Mouse (Mus musculus) limb, embryonic 12.5 days (tissue): Measurements from ENCODE around the gene Mc3r. TPM values are rescaled to one million over a fixed set of nuclear protein-coding genes. Genes with fewer than 3 reads are reported as not detected.

Source experiments
- ATAC-seq: fragments of 200-750 bp; cut with Nextera tagmentation; 2 replicates; pipeline ENCODE4 v1.8.0; 2017; ENCODE audit warnings: low read depth, moderate TSS enrichment; ENCODE audit not compliant: insufficient number of reproducible peaks, insufficient read depth, low FRiP score, low TSS enrichment
- H3K27ac ChIP-seq: fragments of 300-500 bp; sonication (generic); 2 replicates; pipeline ENCODE4 v1.5.1; 2016; ENCODE audit warnings: mild to moderate bottlenecking, moderate library complexity
- H3K27me3 ChIP-seq: fragments of 300-500 bp; sonication (generic); 2 replicates; pipeline ENCODE4 v1.6.1; 2016; ENCODE audit warnings: mild to moderate bottlenecking, moderate library complexity
- H3K36me3 ChIP-seq: fragments of 300-500 bp; sonication (generic); 2 replicates; pipeline ENCODE4 v1.6.1; 2016; ENCODE audit warnings: mild to moderate bottlenecking, moderate library complexity
- H3K4me1 ChIP-seq: fragments of 300-500 bp; sonication (generic); replicated peaks from 2 replicates; pipeline ENCODE4 v1.6.1; 2016
- H3K4me2 ChIP-seq: fragments of 300-500 bp; sonication (generic); 2 replicates; pipeline ENCODE4 v1.6.1; 2016; ENCODE audit warnings: mild to moderate bottlenecking, moderate library complexity
- H3K4me3 ChIP-seq: fragments of 300-500 bp; sonication (generic); replicated peaks from 2 replicates; pipeline ENCODE4 v1.5.1; 2016; ENCODE audit warnings: mild to moderate bottlenecking
- H3K9ac ChIP-seq: fragments of 300-500 bp; sonication (generic); replicated peaks from 2 replicates; pipeline ENCODE4 v1.6.1; 2016; ENCODE audit warnings: mild to moderate bottlenecking, moderate library complexity
- H3K9me3 ChIP-seq: fragments of 300-500 bp; sonication (generic); 2 replicates; pipeline ENCODE4 v1.6.1; 2016; ENCODE audit warnings: mild to moderate bottlenecking, moderate library complexity
- WGBS: fragments of 180-500 bp; shearing (Covaris S2); methylation state at CpG from one replicate; pipeline ENCODE4 v1.1.7; 2016; 5-methylcytosine and 5-hydroxymethylcytosine counted together
- polyA plus RNA-seq: library from polyadenylated mRNA; unstranded; fragments of >200 nt; fragmentation: Nextera tagmentation; extraction: Ambion mirVana; gene quantifications from 2 replicates; pipeline ENCODE4 v1.2.1, GENCODE M21; 2016

Gene Mc3r
- polyA plus RNA-seq, 1 experiment from 2014 or later = not detected

DNA sequence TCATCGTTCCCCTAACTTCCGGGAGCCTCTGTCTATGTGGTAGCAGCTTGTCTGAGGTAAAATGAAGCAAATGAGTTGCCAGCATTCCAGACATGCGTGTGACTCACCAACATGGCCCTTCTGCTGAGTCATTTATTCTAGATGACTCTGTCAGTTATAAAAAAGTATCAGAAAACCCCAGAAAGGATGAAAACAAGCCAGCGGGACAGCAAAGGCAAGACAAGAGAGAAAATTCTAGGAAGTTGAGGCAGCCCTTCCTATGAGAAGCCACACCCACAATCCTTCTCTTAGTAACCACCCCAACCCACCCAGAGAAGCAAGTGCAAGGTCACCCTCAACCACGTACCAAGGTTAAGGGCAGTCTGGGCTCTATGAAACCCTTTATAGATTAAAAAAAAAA, 8.7 kb downstream of the Mc3r start:
- WGBS = 84% methylated on average over 5 of the region's 5 CpGs
- Histone ChIP-seq H3K4me2 (no peak overlapping the region), H3K27ac (no peak overlapping the region), H3K4me3 (no peak overlapping the region), H3K9ac (no peak overlapping the region), H3K36me3 (no peaks in the 10 kb centered on the region), H3K27me3 (no peaks in the 10 kb centered on the region; the same call in 1 of the 2 replicates), H3K4me1 (no peaks in the 10 kb centered on the region), H3K9me3 (no peaks in the 10 kb centered on the region)
- ATAC-seq = no peak

DNA sequence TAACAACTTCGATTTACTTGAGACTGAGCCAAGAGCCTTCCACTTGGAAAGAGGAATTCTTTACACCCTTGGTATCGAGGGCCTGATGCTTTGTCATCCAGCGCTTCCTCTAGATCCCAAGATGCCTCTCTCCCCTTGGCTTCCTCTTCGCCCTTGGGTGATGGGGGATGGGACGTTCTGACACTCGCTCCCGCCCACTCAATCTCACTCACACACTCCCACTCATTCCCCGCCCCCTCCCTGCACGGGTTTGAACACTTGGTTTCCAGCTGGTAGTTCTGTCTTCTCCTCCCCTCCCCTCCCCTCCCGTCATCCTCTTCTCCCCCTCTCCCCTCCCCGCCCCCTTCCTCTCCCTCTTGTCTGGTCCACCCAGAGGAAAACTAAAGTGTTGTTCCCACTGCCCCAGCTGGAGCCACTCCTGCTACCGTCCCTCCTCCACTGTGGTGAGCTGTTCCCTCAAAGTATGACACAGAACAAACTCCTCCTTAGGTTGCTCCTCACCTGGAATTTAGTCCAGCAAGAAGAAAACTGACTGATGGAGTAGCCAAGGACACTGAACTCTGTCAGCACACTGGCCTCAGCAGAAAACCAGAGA, 9.3 kb downstream of the Mc3r start:
- Histone ChIP-seq H3K36me3 (no peaks in the 10 kb centered on the region), H3K27ac (no peak overlapping the region), H3K4me1 (no peaks in the 10 kb centered on the region), H3K27me3 (no peaks in the 10 kb centered on the region; the same call in 1 of the 2 replicates), H3K9me3 (no peaks in the 10 kb centered on the region), H3K9ac (no peak overlapping the region), H3K4me2 (no peak overlapping the region), H3K4me3 (no peak overlapping the region)
- 40% methylated on average over 12 of the region's 12 CpGs for WGBS
- no peak for ATAC-seq

DNA sequence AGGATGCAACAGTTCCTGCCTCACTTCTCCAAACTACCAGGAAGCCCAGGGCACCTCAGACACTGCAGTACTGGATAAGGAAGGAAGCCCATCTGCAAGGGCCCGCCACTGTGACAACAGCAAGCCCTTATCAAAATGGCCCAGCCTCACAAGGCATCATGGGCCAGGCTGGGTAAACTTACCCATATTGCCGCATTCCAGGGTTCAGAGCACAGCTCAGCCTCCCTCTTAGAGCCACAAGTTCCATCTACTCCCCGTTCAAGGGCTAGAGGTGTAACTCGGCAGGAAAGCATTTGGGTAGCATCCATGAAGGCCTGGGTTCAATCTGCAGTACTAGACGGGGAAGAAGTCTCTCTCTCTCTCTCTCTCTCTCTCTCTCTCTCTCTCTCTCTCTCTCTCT, 11.8 kb downstream of the Mc3r start:
- ATAC-seq = no peak

DNA sequence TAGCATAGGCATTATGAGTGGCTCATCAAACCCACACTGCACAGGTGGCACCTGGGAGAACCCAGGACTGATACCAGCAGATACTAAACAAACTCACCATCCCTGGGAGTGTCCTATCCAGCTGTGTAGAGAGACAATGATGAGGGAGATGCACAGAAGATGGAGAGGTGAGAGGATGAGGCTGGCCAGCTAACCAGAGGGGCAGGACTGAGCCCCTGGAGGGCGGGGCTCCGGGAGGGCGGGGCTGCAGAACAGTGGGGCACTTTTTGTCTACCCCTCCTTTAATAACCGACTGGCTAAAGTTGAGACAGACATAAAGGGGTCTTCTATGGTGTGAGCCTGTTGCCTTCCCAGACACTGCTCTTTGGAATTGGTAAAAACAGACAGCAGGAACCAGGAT, 13.1 kb downstream of the Mc3r start:
- Histone ChIP-seq H3K27ac (no peak overlapping the region), H3K9me3 (no peaks in the 10 kb centered on the region), H3K4me1 (no peaks in the 10 kb centered on the region), H3K36me3 (no peaks in the 10 kb centered on the region), H3K4me2 (no peak overlapping the region), H3K27me3 (no peaks in the 10 kb centered on the region), H3K9ac (no peak overlapping the region), H3K4me3 (no peak overlapping the region)
- 84% methylated on average over 4 of the region's 4 CpGs for WGBS
- ATAC-seq = no peak

More for the DNA sequence above, 11.8 kb downstream of the Mc3r start:
- Histone ChIP-seq H3K27ac (no peak overlapping the region), H3K4me2 (no peak overlapping the region), H3K27me3 (no peaks in the 10 kb centered on the region), H3K4me1 (no peaks in the 10 kb centered on the region), H3K9me3 (no peaks in the 10 kb centered on the region), H3K9ac (no peak overlapping the region), H3K4me3 (no peak overlapping the region), H3K36me3 (no peaks in the 10 kb centered on the region)
- WGBS = 73% methylated on average over 5 of the region's 5 CpGs

DNA sequence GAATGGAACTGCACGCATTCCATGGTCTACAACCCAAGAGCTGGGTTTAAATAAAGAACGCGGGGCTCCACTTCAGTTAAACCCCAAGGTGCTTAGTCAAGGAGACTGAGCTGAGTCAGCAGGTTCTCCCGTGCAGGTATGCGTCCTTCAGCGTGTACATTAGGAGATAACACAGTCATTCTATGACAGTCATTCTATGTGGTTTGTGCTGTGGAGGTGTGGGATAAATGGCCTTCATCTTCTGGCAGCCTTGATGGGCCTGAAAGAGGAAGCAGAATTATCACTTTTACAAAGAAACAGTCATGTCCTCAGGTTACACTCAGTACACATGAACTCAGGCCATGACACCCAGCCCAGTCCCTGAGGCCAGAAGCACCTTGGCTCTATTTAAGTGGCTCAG, 14.9 kb downstream of the Mc3r start:
- Histone ChIP-seq H3K4me2 (no peak overlapping the region), H3K9ac (no peak overlapping the region), H3K27ac (no peak overlapping the region), H3K27me3 (no peaks in the 10 kb centered on the region), H3K9me3 (no peaks in the 10 kb centered on the region), H3K36me3 (no peaks in the 10 kb centered on the region), H3K4me3 (no peak overlapping the region), H3K4me1 (no peaks in the 10 kb centered on the region)
- ATAC-seq = no peak
- WGBS = 92% methylated on average over 6 of the region's 6 CpGs

DNA sequence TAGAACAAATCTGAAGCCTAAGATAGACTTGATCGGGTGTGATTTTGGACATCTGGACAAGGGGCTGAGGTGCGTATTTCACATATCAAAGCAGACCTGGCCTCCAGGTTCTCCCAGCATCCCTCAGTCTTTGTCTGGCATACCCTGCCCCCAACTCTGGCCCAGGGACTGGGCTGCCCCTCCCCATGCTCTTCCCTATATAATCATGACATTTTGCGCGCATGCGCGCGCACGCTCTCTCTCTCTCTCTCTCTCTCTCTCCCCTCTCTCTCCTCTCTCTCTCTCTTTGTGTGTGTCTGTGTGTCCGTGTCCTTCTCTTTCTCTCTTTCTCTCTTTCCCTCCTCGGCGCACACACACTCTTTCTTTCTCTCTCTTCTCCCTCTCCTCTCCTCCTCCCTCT, 21.6 kb downstream of the Mc3r start:
- H3K4me2 ChIP-seq = no peak overlapping the region
- H3K9me3 ChIP-seq = no peaks in the 10 kb centered on the region
- H3K27me3 ChIP-seq = no peaks in the 10 kb centered on the region
- no peaks in the 10 kb centered on the region for H3K36me3 ChIP-seq
- no peak overlapping the region for H3K9ac ChIP-seq
- 90% methylated on average over 11 of the region's 11 CpGs for WGBS
- no peak overlapping the region for H3K27ac ChIP-seq
- ATAC-seq = no peak
- peaks cover 7% of the 10 kb centered on the region; the same call in 1 of the 2 replicates for H3K4me1 ChIP-seq
- H3K4me3 ChIP-seq = no peak overlapping the region

DNA sequence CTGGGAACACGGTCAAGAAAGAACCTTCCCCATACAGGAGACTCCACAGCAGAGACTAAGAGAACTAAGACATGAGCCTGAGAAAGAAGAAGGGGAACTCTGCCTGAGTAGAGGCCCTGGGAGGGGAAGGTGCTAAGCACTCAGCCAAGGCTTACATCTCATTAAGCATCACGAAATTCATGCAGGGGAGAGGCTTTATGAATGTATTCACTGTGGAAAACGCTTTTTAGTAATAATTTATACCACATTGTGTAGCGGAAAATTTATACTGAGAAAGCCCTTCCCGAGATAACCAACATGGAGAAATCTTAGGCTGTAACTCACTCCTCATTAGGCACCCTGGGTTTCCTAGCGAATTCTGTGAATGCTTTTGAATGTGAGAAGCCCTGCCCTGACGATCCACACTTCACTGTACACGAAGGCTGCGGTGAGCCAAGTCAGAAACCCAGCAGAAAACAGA, 22.2 kb downstream of the Mc3r start:
- H3K4me1 ChIP-seq = peaks cover 7% of the 10 kb centered on the region; the same call in 1 of the 2 replicates
- no peak overlapping the region for H3K9ac ChIP-seq
- no peaks in the 10 kb centered on the region for H3K9me3 ChIP-seq
- no peaks in the 10 kb centered on the region for H3K36me3 ChIP-seq
- no peak overlapping the region for H3K4me2 ChIP-seq
- H3K4me3 ChIP-seq = no peak overlapping the region
- H3K27ac ChIP-seq = 0 out of 2 replicates have a peak overlapping the region, but pooled peaks have one; percentile 59
- WGBS = 53% methylated on average over 9 of the region's 9 CpGs
- no peaks in the 10 kb centered on the region for H3K27me3 ChIP-seq
- ATAC-seq = no peak

DNA sequence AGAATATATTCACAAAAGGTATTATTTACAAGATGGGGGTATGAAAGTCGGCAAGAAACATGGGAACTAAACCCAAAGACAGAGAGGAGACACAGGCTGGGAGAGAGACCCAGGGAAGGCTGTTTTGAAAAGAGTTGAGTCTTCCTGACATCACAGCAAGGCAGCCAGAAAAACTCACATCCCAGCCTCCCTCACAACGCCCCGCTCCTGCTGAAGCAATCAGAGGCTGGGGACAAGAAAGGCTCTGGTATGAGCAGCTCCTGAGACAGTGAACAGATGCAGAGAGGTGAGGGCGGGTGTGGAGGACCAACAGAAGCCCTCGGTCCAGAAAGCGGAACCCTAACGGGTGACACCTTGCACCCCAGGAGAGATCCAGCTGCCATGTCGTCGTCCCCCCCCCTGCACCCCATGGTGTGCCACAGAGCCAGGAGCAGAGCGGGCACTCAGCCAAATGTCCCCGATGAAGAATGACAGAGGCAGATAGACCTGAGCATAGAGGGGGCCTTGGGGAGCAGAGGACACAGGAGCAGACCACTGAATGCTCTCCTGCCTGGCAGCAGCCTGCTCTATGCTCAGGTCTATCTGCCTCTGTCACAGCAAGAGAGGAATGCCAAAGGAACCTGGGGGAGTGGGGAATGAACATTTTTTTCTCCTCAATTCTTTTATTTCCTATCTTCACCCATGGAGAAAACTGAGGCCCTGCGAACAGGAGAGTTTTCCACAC, 22.8 kb downstream of the Mc3r start:
- H3K27ac ChIP-seq = peak overlapping the region; percentile 59
- no peak overlapping the region for H3K4me3 ChIP-seq
- no peak overlapping the region for H3K4me2 ChIP-seq
- ATAC-seq = no peak
- WGBS = 73% methylated on average over 12 of the region's 12 CpGs
- no peaks in the 10 kb centered on the region for H3K27me3 ChIP-seq
- no peak overlapping the region for H3K9ac ChIP-seq
- peaks cover 7% of the 10 kb centered on the region; the same call in 1 of the 2 replicates for H3K4me1 ChIP-seq
- H3K9me3 ChIP-seq = no peaks in the 10 kb centered on the region
- no peaks in the 10 kb centered on the region for H3K36me3 ChIP-seq

DNA sequence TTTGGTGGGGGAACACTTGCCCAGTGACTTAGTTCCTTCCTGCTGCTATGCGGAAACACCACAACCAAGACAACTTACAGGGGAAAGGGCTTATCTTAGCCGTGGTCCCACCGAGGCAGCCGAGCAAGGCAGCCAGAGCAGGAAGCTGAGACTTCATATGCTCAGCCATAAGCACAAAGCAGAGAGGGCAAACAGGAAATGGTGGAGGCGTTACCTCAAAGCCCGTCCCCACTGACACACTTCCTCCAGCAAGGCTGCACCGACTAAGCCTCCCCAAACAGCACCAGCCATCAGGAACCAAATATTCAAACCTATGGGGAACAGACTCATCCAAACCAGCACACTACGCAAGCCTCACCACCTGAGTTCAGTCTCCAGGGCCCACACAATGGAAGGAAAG, 26.4 kb downstream of the Mc3r start:
- no peak for ATAC-seq
- H3K4me2 ChIP-seq = no peak overlapping the region
- no peaks in the 10 kb centered on the region for H3K27me3 ChIP-seq
- H3K4me3 ChIP-seq = no peak overlapping the region
- 80% methylated on average over 8 of the region's 8 CpGs for WGBS
- no peak overlapping the region for H3K9ac ChIP-seq
- no peaks in the 10 kb centered on the region for H3K36me3 ChIP-seq
- no peak overlapping the region for H3K27ac ChIP-seq
- H3K4me1 ChIP-seq = peaks cover 7% of the 10 kb centered on the region; the same call in 1 of the 2 replicates
- H3K9me3 ChIP-seq = no peaks in the 10 kb centered on the region

DNA sequence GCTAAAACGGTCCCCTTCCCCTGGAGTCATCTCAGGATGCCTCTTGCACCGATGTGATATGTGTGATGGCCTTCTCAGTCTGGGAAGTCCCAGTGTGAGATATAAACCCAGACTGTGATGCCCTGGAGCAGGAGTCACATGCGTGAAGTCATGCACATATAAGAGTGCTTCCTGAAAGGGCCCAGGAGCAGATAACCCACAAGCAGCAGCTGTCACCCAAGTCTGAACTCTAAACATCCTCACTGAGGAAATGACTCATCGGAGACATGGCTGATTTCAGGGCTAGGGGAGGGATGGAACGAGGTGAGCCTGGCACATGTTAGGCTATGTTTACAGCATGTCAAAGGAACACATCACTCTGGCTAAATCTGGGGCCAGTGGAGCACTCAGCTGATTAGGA, 27.9 kb downstream of the Mc3r start:
- H3K9ac ChIP-seq = no peak overlapping the region
- H3K9me3 ChIP-seq = peaks cover 3% of the 10 kb centered on the region; the same call in 1 of the 2 replicates
- ATAC-seq = no peak
- no peak overlapping the region for H3K4me2 ChIP-seq
- no peaks in the 10 kb centered on the region for H3K27me3 ChIP-seq
- H3K4me1 ChIP-seq = no peaks in the 10 kb centered on the region
- H3K36me3 ChIP-seq = no peaks in the 10 kb centered on the region
- no peak overlapping the region for H3K27ac ChIP-seq
- H3K4me3 ChIP-seq = no peak overlapping the region
- WGBS = 66% methylated on average over 5 of the region's 5 CpGs

DNA sequence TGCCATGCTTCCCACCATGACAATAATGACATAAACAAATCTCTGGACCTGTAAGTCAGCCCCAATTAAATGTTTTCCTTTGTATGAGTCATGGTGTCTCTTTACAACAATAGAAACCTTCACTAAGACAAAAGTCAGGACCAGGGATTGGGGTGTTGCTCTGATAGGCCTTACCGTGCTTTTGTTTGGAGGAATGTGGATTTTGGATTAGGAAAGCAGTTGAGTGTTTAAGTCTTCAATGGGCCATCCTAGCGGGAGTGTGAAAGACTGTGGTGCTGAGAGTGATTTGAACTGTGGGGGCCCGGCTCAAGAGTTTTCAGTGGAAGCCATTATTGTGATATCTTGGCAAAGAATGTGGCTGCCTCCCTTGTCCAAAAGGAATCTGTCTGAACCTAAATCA, 30.7 kb downstream of the Mc3r start:
- Histone ChIP-seq H3K27ac (no peak overlapping the region), H3K4me2 (no peak overlapping the region), H3K36me3 (no peaks in the 10 kb centered on the region), H3K4me1 (peaks cover 5% of the 10 kb centered on the region), H3K4me3 (no peak overlapping the region), H3K9me3 (peaks cover 3% of the 10 kb centered on the region; the same call in 1 of the 2 replicates), H3K27me3 (no peaks in the 10 kb centered on the region), H3K9ac (no peak overlapping the region)
- ATAC-seq = no peak
- WGBS = 88% methylated on average over 3 of the region's 3 CpGs
